Mouse (Mus musculus) stomach, embryonic 14.5 days (tissue): ENCODE data around the gene Fntb. TPM values are rescaled to one million over a fixed set of nuclear protein-coding genes. Genes with fewer than 3 reads are reported as not detected.

ENCODE experiments used
- ATAC-seq: fragments of 200-750 bp; cut with Nextera tagmentation; 2 replicates; pipeline ENCODE4 v1.8.0; 2017; ENCODE audit warnings: low read depth, moderate TSS enrichment; ENCODE audit not compliant: insufficient number of reproducible peaks, insufficient read depth, low FRiP score
- H3K27ac ChIP-seq: fragments of 300-500 bp; sonication (generic); 2 replicates; pipeline ENCODE4 v1.5.1; 2014; ENCODE audit warnings: mild to moderate bottlenecking, low read length, moderate library complexity, mixed read lengths
- H3K27me3 ChIP-seq: fragments of 300-500 bp; sonication (generic); 2 replicates; pipeline ENCODE4 v1.6.1; 2014; ENCODE audit warnings: low read length, control low read depth, mixed read lengths; ENCODE audit not compliant: control insufficient read depth, insufficient read depth
- H3K36me3 ChIP-seq: fragments of 300-500 bp; sonication (generic); 2 replicates; pipeline ENCODE4 v1.6.1; 2014; ENCODE audit warnings: mild to moderate bottlenecking, control low read depth, low read length, moderate library complexity, mixed read lengths; ENCODE audit not compliant: control insufficient read depth, insufficient read depth
- H3K4me1 ChIP-seq: fragments of 300-500 bp; sonication (generic); 2 replicates; pipeline ENCODE4 v1.6.1; 2014; ENCODE audit warnings: low read length, control low read depth, mixed read lengths; ENCODE audit not compliant: control insufficient read depth, insufficient read depth
- H3K4me2 ChIP-seq: fragments of 300-500 bp; sonication (generic); replicated peaks from 2 replicates; pipeline ENCODE4 v1.6.1; 2014; ENCODE audit warnings: low read depth, low read length, control low read depth
- H3K4me3 ChIP-seq: fragments of 300-500 bp; sonication (generic); 2 replicates; pipeline ENCODE4 v1.5.1; 2014; ENCODE audit warnings: low read depth, low read length, control low read depth
- H3K9ac ChIP-seq: fragments of 300-500 bp; sonication (generic); replicated peaks from 2 replicates; pipeline ENCODE4 v1.6.1; 2014; ENCODE audit warnings: low read depth, mild to moderate bottlenecking, control low read depth, low read length, moderate library complexity, mixed read lengths
- H3K9me3 ChIP-seq: fragments of 300-500 bp; sonication (generic); 2 replicates; pipeline ENCODE4 v1.6.1; 2016; ENCODE audit warnings: low read depth, low read length, control low read depth; ENCODE audit not compliant: control insufficient read depth
- WGBS: fragments of 180-500 bp; shearing (Covaris S2); extraction: QIAGEN DNeasy Blood & Tissue Kit; methylation state at CpG from one replicate; pipeline ENCODE4 v1.1.7; 2014; 5-methylcytosine and 5-hydroxymethylcytosine counted together
- polyA plus RNA-seq: library from polyadenylated mRNA; unstranded; fragments of >200 nt; fragmentation: Nextera tagmentation; extraction: Ambion mirVana; gene quantifications from 2 replicates; pipeline ENCODE4 v1.2.1, GENCODE M21; 2014

Gene Fntb
- polyA plus RNA-seq, 1 experiment from 2014 or later: 44.8 TPM

- no peak overlapping the region for H3K4me3 ChIP-seq
- no peaks in the 10 kb centered on the region for H3K36me3 ChIP-seq
- H3K4me1 ChIP-seq: no peaks in the 10 kb centered on the region
- ATAC-seq: no peak
- no peak overlapping the region for H3K9ac ChIP-seq
- H3K27ac ChIP-seq: no peak overlapping the region
- H3K4me2 ChIP-seq: no peak overlapping the region
- no peaks in the 10 kb centered on the region for H3K27me3 ChIP-seq
- 57% methylated on average over 9 of the region's 9 CpGs for WGBS
- no peaks in the 10 kb centered on the region for H3K9me3 ChIP-seq
Measured at GRCm38 (mm10) chr12:76874826-76875225, 109.4 kb downstream of the Fntb start.

GRCm38 (mm10) chr12:76879242-76879641 is 113.9 kb downstream of the Fntb start:
- no peak overlapping the region for H3K4me2 ChIP-seq
- no peaks in the 10 kb centered on the region for H3K36me3 ChIP-seq
- no peak for ATAC-seq
- WGBS: 8% methylated on average over 5 of the region's 5 CpGs
- H3K9me3 ChIP-seq: no peaks in the 10 kb centered on the region
- H3K9ac ChIP-seq: no peak overlapping the region
- H3K4me3 ChIP-seq: no peak overlapping the region
- no peak overlapping the region for H3K27ac ChIP-seq
- no peaks in the 10 kb centered on the region for H3K27me3 ChIP-seq
- no peaks in the 10 kb centered on the region; the same call in 1 of the 2 replicates for H3K4me1 ChIP-seq

DNA sequence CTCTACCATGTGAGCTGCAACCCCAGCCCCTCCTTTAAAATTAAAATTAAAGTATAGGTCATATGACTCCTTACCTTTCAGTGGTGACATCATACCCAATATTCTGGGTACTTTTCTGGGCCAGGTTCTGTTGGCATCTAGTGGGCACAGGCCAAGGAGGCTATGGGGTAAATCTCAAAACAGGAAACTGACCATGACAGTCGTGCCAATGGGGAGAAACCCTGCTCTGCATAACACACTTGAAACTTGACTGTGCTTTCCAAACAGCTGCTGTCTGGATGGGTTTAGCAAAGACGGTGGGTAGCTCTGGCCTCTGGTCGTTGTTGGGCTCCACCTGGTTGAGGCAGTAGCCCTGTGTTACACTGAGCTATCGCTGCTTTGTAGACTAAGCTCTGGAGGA is 114.7 kb downstream of the Fntb start:
- WGBS: 96% methylated on average over 4 of the region's 4 CpGs
- ATAC-seq: no peak
- H3K36me3 ChIP-seq: no peaks in the 10 kb centered on the region
- H3K4me2 ChIP-seq: no peak overlapping the region
- no peaks in the 10 kb centered on the region for H3K9me3 ChIP-seq
- H3K4me1 ChIP-seq: no peaks in the 10 kb centered on the region; the same call in 1 of the 2 replicates
- H3K27ac ChIP-seq: no peak overlapping the region
- no peaks in the 10 kb centered on the region for H3K27me3 ChIP-seq
- H3K9ac ChIP-seq: no peak overlapping the region
- no peak overlapping the region for H3K4me3 ChIP-seq

GRCm38 (mm10) chr12:76883824-76884223 is 118.4 kb downstream of the Fntb start:
- Histone ChIP-seq H3K4me3 (no peak overlapping the region), H3K4me1 (no peaks in the 10 kb centered on the region; the same call in 1 of the 2 replicates), H3K27ac (no peak overlapping the region), H3K4me2 (no peak overlapping the region), H3K9me3 (no peaks in the 10 kb centered on the region), H3K9ac (no peak overlapping the region), H3K27me3 (no peaks in the 10 kb centered on the region), H3K36me3 (peaks cover 4% of the 10 kb centered on the region)
- ATAC-seq: no peak
- 41% methylated on average over 9 of the region's 9 CpGs for WGBS

DNA sequence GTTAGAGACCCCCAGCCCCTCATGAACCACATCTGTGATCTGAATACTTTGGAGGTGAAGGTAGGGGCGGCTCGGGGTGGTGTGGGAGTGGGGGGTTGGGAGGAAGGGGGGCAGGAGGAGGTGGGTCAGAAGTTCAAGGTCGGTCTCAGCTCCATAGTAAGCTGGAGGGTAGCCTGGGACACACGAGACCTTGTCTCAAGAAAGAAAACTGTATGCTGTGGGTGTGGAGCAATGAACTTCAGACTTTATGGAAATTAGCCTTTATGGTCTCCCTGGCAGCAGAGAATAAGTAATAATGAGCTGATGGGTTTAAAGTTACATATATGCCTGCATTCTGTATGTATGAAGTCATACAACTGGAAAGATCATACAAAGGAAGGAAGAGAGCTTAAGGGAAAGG is 119.7 kb downstream of the Fntb start:
- peaks cover 4% of the 10 kb centered on the region for H3K36me3 ChIP-seq
- no peaks in the 10 kb centered on the region for H3K9me3 ChIP-seq
- no peaks in the 10 kb centered on the region for H3K27me3 ChIP-seq
- no peak for ATAC-seq
- H3K4me2 ChIP-seq: no peak overlapping the region
- 87% methylated on average over 4 of the region's 4 CpGs for WGBS
- H3K27ac ChIP-seq: no peak overlapping the region
- no peaks in the 10 kb centered on the region; the same call in 1 of the 2 replicates for H3K4me1 ChIP-seq
- H3K9ac ChIP-seq: no peak overlapping the region
- no peak overlapping the region for H3K4me3 ChIP-seq

DNA sequence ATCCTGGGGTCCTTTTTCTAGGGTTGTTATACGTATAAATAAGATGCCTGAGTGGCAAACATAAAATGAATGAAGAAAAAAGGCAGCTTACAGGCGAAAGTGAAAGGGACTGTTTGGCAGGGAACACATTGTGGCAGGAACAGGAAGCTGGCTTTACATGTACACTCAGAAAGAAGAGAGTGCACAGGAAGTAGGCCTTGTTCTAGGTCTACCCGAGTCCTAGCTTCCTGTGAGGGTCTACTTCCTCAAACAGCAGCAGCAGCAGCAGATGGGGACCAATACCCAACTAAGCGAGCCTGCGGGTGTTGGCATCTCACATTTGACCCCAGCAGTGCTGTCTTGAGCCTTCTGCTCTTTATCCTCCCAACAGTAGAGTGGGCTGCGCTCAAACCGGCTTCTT is 121.4 kb downstream of the Fntb start:
- ATAC-seq: no peak
- Histone ChIP-seq H3K27me3 (no peaks in the 10 kb centered on the region), H3K4me3 (no peak overlapping the region), H3K9ac (no peak overlapping the region), H3K4me2 (no peak overlapping the region), H3K36me3 (peaks cover 4% of the 10 kb centered on the region), H3K9me3 (no peaks in the 10 kb centered on the region), H3K4me1 (no peaks in the 10 kb centered on the region; the same call in 1 of the 2 replicates), H3K27ac (no peak overlapping the region)
- 88% methylated on average over 7 of the region's 7 CpGs for WGBS

DNA sequence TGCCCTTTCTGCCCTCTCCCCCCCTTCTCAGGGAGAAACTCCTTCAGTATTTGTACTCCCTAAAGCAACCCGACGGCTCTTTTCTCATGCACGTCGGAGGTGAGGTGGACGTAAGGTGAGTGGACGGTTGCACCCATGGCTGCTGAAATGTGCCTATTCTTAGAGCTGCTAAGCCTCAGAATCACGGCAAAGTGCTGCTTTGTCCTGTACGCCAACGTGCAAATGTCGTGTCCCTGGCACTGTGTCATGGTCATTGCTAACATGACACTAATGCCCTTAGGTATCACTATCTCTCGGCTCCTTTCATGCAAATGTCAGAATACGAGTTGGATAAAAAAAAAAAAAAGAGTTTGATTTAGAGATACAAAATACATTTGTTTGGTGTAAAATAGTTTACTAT is 122.6 kb downstream of the Fntb start:
- H3K27me3 ChIP-seq: no peaks in the 10 kb centered on the region
- H3K27ac ChIP-seq: no peak overlapping the region
- peaks cover 4% of the 10 kb centered on the region for H3K36me3 ChIP-seq
- 92% methylated on average over 12 of the region's 12 CpGs for WGBS
- no peak overlapping the region for H3K9ac ChIP-seq
- no peaks in the 10 kb centered on the region for H3K9me3 ChIP-seq
- H3K4me2 ChIP-seq: no peak overlapping the region
- H3K4me1 ChIP-seq: no peaks in the 10 kb centered on the region; the same call in 1 of the 2 replicates
- no peak for ATAC-seq
- no peak overlapping the region for H3K4me3 ChIP-seq

DNA sequence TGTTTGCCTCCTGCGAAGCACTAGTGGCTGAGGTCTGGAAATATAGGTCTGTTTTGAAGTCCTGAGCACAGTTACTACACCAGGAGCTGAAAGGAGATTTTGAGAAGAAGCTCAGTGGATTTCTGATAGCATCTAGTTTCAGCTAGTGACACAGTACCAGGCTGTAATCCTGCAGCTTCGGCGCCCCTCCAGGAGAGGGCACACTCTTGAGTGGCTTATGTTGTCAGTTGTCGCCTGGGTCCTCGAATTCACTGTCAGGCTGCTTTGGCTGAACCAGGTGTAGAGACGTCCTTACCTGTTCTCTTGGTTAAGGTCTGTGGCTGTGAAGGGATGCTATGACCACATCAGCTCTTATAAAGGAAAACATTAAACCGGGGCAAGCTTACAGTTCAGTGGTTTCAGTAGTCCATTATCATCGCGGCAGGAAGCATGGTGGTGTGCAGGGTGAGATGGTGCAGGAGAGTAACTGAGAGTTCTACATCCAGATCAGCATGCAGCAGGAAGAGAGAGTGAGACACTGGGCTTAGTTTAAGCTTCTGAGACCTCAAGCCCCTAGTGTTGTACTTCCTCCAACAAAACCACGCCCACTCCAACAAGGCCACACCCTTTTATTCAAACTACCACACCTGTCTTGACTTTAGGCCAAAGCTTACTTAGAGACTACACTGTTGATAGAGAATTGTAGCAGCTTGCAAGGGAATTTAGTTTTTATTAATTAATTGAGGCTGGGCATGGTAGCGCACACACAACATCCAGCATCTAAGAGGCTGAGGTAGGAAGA is 124.2 kb downstream of the Fntb start:
- no peak overlapping the region for H3K27ac ChIP-seq
- no peak for ATAC-seq
- WGBS: 87% methylated on average over 11 of the region's 11 CpGs

DNA sequence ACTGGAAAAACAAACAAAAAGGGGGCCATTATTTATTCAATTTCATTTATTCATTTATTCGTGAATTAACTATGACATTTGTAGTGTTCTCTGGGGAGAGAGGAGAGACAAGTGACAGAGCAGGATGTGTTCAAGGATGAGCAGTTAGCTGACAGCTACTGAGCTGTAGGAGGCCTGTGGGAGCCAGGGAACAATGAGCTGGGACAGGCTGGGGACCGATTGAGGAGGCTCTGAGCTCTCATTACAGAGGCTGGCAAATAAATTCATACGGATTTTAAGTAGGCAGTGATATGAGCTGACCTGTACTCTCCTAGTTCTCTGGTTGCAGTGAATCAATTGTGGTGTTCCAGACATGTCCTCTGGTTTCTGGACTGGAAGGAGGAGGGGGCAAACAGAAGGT is 125.8 kb downstream of the Fntb start:
- 84% methylated on average over 3 of the region's 3 CpGs for WGBS
- Histone ChIP-seq H3K27me3 (no peaks in the 10 kb centered on the region), H3K9me3 (no peaks in the 10 kb centered on the region), H3K9ac (no peak overlapping the region), H3K4me3 (no peak overlapping the region), H3K36me3 (peaks cover 4% of the 10 kb centered on the region), H3K4me1 (0 out of 2 replicates have a peak, but pooled peaks cover 4% of the 10 kb centered on the region), H3K4me2 (no peak overlapping the region), H3K27ac (no peak overlapping the region)
- ATAC-seq: no peak

More for the DNA sequence above, 124.2 kb downstream of the Fntb start:
- no peaks in the 10 kb centered on the region for H3K4me1 ChIP-seq
- H3K36me3 ChIP-seq: peaks cover 4% of the 10 kb centered on the region
- no peak overlapping the region for H3K4me2 ChIP-seq
- no peak overlapping the region for H3K4me3 ChIP-seq
- no peak overlapping the region for H3K9ac ChIP-seq
- no peaks in the 10 kb centered on the region for H3K27me3 ChIP-seq
- no peaks in the 10 kb centered on the region for H3K9me3 ChIP-seq
